Mouse (Mus musculus): ENCODE results near the gene Anapc11. TPM values are rescaled to one million over a fixed set of nuclear protein-coding genes. Genes with fewer than 3 reads are reported as not detected.

Gene Anapc11
- polyA plus RNA-seq, 1 experiment from 2014 or later, result 200 TPM

GRCm38 (mm10) chr11:120572417-120572751 lies 25.8 kb upstream of the Anapc11 start:
- no peaks in the 10 kb centered on the region for H3K9me3 ChIP-seq (ENCODE audit: control insufficient read depth, low read length)
- ATAC-seq (replicated peaks; ENCODE audit: low FRiP score) (peak; percentile 32), DNase-seq (ENCODE audit: low spot score) (no peak)
- no peaks in the 10 kb centered on the region for H3K27me3 ChIP-seq (ENCODE audit: control insufficient read depth, insufficient read depth, low read length)
- under 1% methylated on average over 24 of the region's 24 CpGs for WGBS
- H3K4me3 ChIP-seq (ENCODE audit: low read depth, low read length), result peak overlapping the region; percentile 97
- peak overlapping the region; percentile 94 for H3K4me2 ChIP-seq (ENCODE audit: low read depth, low read length, severe bottlenecking)
- peaks cover 12% of the 10 kb centered on the region for H3K4me1 ChIP-seq (replicated peaks; ENCODE audit: control insufficient read depth, insufficient read depth, low read length)
- peak overlapping the region; percentile 92 for H3K9ac ChIP-seq (ENCODE audit: low read length)
- H3K27ac ChIP-seq (ENCODE audit: low read depth, low read length), result peak overlapping the region; percentile 75
- peaks cover 13% of the 10 kb centered on the region for H3K36me3 ChIP-seq (ENCODE audit: control insufficient read depth, insufficient read depth, low read length)

GRCm38 (mm10) chr11:120572752-120573584 lies 25.3 kb upstream of the Anapc11 start, which contains the start of gene P4hb:
Gene P4hb, minus strand, starts transcription at chr11:120573253.
- H3K9ac ChIP-seq (ENCODE audit: low read length), result peak within 1 kb of the TSS; percentile 92
- peak within 1 kb of the TSS; percentile 94 for H3K4me2 ChIP-seq (ENCODE audit: low read depth, low read length, severe bottlenecking)
- no peaks in the 10 kb centered on the region for H3K27me3 ChIP-seq (ENCODE audit: control insufficient read depth, insufficient read depth, low read length)
- ATAC-seq (replicated peaks; ENCODE audit: low FRiP score) (peak; percentile 97), DNase-seq (ENCODE audit: low spot score) (peak; percentile 100)
- H3K9me3 ChIP-seq (ENCODE audit: control insufficient read depth, low read length), result no peaks in the 10 kb centered on the region
- H3K36me3 ChIP-seq (ENCODE audit: control insufficient read depth, insufficient read depth, low read length), result peaks cover 10% of the 10 kb centered on the region
- H3K27ac ChIP-seq (ENCODE audit: low read depth, low read length), result peak within 1 kb of the TSS; percentile 75
- H3K4me1 ChIP-seq (replicated peaks; ENCODE audit: control insufficient read depth, insufficient read depth, low read length), result peaks cover 12% of the 10 kb centered on the region
- peak within 1 kb of the TSS; percentile 97 for H3K4me3 ChIP-seq (ENCODE audit: low read depth, low read length)
- WGBS, result under 1% methylated on average over 92 of the region's 94 CpGs

- peak overlapping the region; percentile 94 for H3K4me2 ChIP-seq (ENCODE audit: low read depth, low read length, severe bottlenecking)
- peak overlapping the region; percentile 75 for H3K27ac ChIP-seq (ENCODE audit: low read depth, low read length)
- DNase-seq (ENCODE audit: low spot score) (no peak), ATAC-seq (replicated peaks; ENCODE audit: low FRiP score) (0 out of 2 replicates have a peak, but pooled peaks have one; percentile 5)
- H3K9ac ChIP-seq (ENCODE audit: low read length), result peak overlapping the region; percentile 92
- H3K4me1 ChIP-seq (replicated peaks; ENCODE audit: control insufficient read depth, insufficient read depth, low read length), result peaks cover 12% of the 10 kb centered on the region
- peaks cover 15% of the 10 kb centered on the region for H3K36me3 ChIP-seq (ENCODE audit: control insufficient read depth, insufficient read depth, low read length)
- H3K4me3 ChIP-seq (ENCODE audit: low read depth, low read length), result peak overlapping the region; percentile 97
- no peaks in the 10 kb centered on the region for H3K9me3 ChIP-seq (ENCODE audit: control insufficient read depth, low read length)
- H3K27me3 ChIP-seq (ENCODE audit: control insufficient read depth, insufficient read depth, low read length), result no peaks in the 10 kb centered on the region
- WGBS, result under 1% methylated on average over 23 of the region's 23 CpGs
Observed at GRCm38 (mm10) chr11:120573585-120574277, 24.5 kb upstream of the Anapc11 start.

GRCm38 (mm10) chr11:120574278-120574600 lies 24.0 kb upstream of the Anapc11 start:
- no peak overlapping the region for H3K27ac ChIP-seq (ENCODE audit: low read depth, low read length)
- DNase-seq (ENCODE audit: low spot score) (no peak), ATAC-seq (replicated peaks; ENCODE audit: low FRiP score) (no peak)
- 49% methylated on average over 5 of the region's 5 CpGs for WGBS
- H3K9me3 ChIP-seq (ENCODE audit: control insufficient read depth, low read length), result no peaks in the 10 kb centered on the region
- H3K4me3 ChIP-seq (ENCODE audit: low read depth, low read length), result peak overlapping the region; percentile 97
- H3K27me3 ChIP-seq (ENCODE audit: control insufficient read depth, insufficient read depth, low read length), result no peaks in the 10 kb centered on the region
- H3K9ac ChIP-seq (ENCODE audit: low read length), result peak overlapping the region; percentile 92
- H3K36me3 ChIP-seq (ENCODE audit: control insufficient read depth, insufficient read depth, low read length), result peaks cover 19% of the 10 kb centered on the region
- peaks cover 12% of the 10 kb centered on the region for H3K4me1 ChIP-seq (replicated peaks; ENCODE audit: control insufficient read depth, insufficient read depth, low read length)
- H3K4me2 ChIP-seq (ENCODE audit: low read depth, low read length, severe bottlenecking), result peak overlapping the region; percentile 94

- H3K4me2 ChIP-seq (ENCODE audit: low read depth, low read length, severe bottlenecking), result no peak overlapping the region
- no peak overlapping the region for H3K27ac ChIP-seq (ENCODE audit: low read depth, low read length)
- H3K4me1 ChIP-seq (replicated peaks; ENCODE audit: control insufficient read depth, insufficient read depth, low read length), result peaks cover 15% of the 10 kb centered on the region
- no peaks in the 10 kb centered on the region for H3K9me3 ChIP-seq (ENCODE audit: control insufficient read depth, low read length)
- no peaks in the 10 kb centered on the region for H3K27me3 ChIP-seq (ENCODE audit: control insufficient read depth, insufficient read depth, low read length)
- ATAC-seq (replicated peaks; ENCODE audit: low FRiP score) (no peak), DNase-seq (ENCODE audit: low spot score) (no peak)
- no peak overlapping the region for H3K4me3 ChIP-seq (ENCODE audit: low read depth, low read length)
- peaks cover 22% of the 10 kb centered on the region for H3K36me3 ChIP-seq (ENCODE audit: control insufficient read depth, insufficient read depth, low read length)
- WGBS, result 83% methylated on average over 2 of the region's 2 CpGs
- H3K9ac ChIP-seq (ENCODE audit: low read length), result no peak overlapping the region
Observed at GRCm38 (mm10) chr11:120575046-120575445, 23.2 kb upstream of the Anapc11 start.

GRCm38 (mm10) chr11:120575940-120576339 lies 22.3 kb upstream of the Anapc11 start:
- no peak overlapping the region for H3K4me2 ChIP-seq (ENCODE audit: low read depth, low read length, severe bottlenecking)
- no peak for DNase-seq (ENCODE audit: low spot score)
- H3K36me3 ChIP-seq (ENCODE audit: control insufficient read depth, insufficient read depth, low read length), result peaks cover 16% of the 10 kb centered on the region
- H3K4me3 ChIP-seq (ENCODE audit: low read depth, low read length), result no peak overlapping the region
- ATAC-seq (replicated peaks; ENCODE audit: low FRiP score), result no peak
- no peak overlapping the region for H3K9ac ChIP-seq (ENCODE audit: low read length)
- no peak overlapping the region for H3K27ac ChIP-seq (ENCODE audit: low read depth, low read length)
- H3K4me1 ChIP-seq (replicated peaks; ENCODE audit: control insufficient read depth, insufficient read depth, low read length), result peaks cover 18% of the 10 kb centered on the region
- H3K27me3 ChIP-seq (ENCODE audit: control insufficient read depth, insufficient read depth, low read length), result no peaks in the 10 kb centered on the region
- H3K9me3 ChIP-seq (ENCODE audit: control insufficient read depth, low read length), result no peaks in the 10 kb centered on the region

- ATAC-seq (replicated peaks; ENCODE audit: low FRiP score) (no peak), DNase-seq (ENCODE audit: low spot score) (no peak)
- Histone ChIP-seq H3K27ac (ENCODE audit: low read depth, low read length) (no peak overlapping the region), H3K4me2 (ENCODE audit: low read depth, low read length, severe bottlenecking) (no peak overlapping the region; the same call in 1 of the 2 replicates), H3K4me3 (ENCODE audit: low read depth, low read length) (no peak overlapping the region), H3K9ac (ENCODE audit: low read length) (no peak overlapping the region), H3K27me3 (ENCODE audit: control insufficient read depth, insufficient read depth, low read length) (no peaks in the 10 kb centered on the region), H3K36me3 (ENCODE audit: control insufficient read depth, insufficient read depth, low read length) (peaks cover 16% of the 10 kb centered on the region), H3K9me3 (ENCODE audit: control insufficient read depth, low read length) (no peaks in the 10 kb centered on the region), H3K4me1 (replicated peaks; ENCODE audit: control insufficient read depth, insufficient read depth, low read length) (peaks cover 14% of the 10 kb centered on the region)
- WGBS, result 85% methylated on average over 3 of the region's 3 CpGs
Observed at GRCm38 (mm10) chr11:120576365-120576981, 21.7 kb upstream of the Anapc11 start.

- Histone ChIP-seq H3K27ac (ENCODE audit: low read depth, low read length) (no peak overlapping the region), H3K4me2 (ENCODE audit: low read depth, low read length, severe bottlenecking) (no peak overlapping the region), H3K4me1 (replicated peaks; ENCODE audit: control insufficient read depth, insufficient read depth, low read length) (peaks cover 13% of the 10 kb centered on the region), H3K9ac (ENCODE audit: low read length) (no peak overlapping the region), H3K9me3 (ENCODE audit: control insufficient read depth, low read length) (no peaks in the 10 kb centered on the region), H3K36me3 (ENCODE audit: control insufficient read depth, insufficient read depth, low read length) (peaks cover 16% of the 10 kb centered on the region), H3K27me3 (ENCODE audit: control insufficient read depth, insufficient read depth, low read length) (no peaks in the 10 kb centered on the region), H3K4me3 (ENCODE audit: low read depth, low read length) (no peak overlapping the region)
- 78% methylated on average over 7 of the region's 7 CpGs for WGBS
- ATAC-seq (replicated peaks; ENCODE audit: low FRiP score) (no peak), DNase-seq (ENCODE audit: low spot score) (no peak)
Observed at GRCm38 (mm10) chr11:120577211-120578023, 20.8 kb upstream of the Anapc11 start.

Measured in forebrain, embryonic 11.5 days (tissue).